Mouse (Mus musculus) embryonic facial prominence, embryonic 12.5 days (tissue): ENCODE measurements around the gene Il2. TPM values are rescaled to one million over a fixed set of nuclear protein-coding genes. Genes with fewer than 3 reads are reported as not detected.

Experiments
- polyA plus RNA-seq: library from polyadenylated mRNA; unstranded; fragments of >200 nt; fragmentation: Nextera tagmentation; extraction: Ambion mirVana; gene quantifications from 2 replicates; pipeline ENCODE4 v1.2.1, GENCODE M21; 2016

The Il2 gene
- polyA plus RNA-seq, 1 experiment from 2014 or later, result 0.60 TPM

Other genes with a start within 250 kb of the Il2 start
- gene Adad1, start 62.4 kb downstream of the Il2 start, polyA plus RNA-seq, result 0.70 and 1.2 TPM in 2 replicates
- gene Il21, start 106.7 kb upstream of the Il2 start, polyA plus RNA-seq, result not detected in 2 replicates
- 8.4 and 9.4 TPM in 2 replicates for gene Bbs12, start 186.6 kb upstream of the Il2 start, polyA plus RNA-seq
- gene Cetn4, start 186.7 kb upstream of the Il2 start, polyA plus RNA-seq, result 2.9 and 3.0 TPM in 2 replicates
- 2.4 and 3.3 TPM in 2 replicates for gene Fgf2, start 222.4 kb upstream of the Il2 start, polyA plus RNA-seq